Mouse (Mus musculus): ENCODE measurements around the gene Usf3. TPM values are rescaled to one million over a fixed set of nuclear protein-coding genes. Genes with fewer than 3 reads are reported as not detected.

Usf3 gene
- total RNA-seq (2021): 10 to 100 TPM; 16.5 to 21.2 TPM
- polyA plus RNA-seq (2012; rRNA removed): 5.9 and 8.1 TPM in 2 replicates
- long read RNA-seq, full-length matches to known transcripts: 1 of 6 reads
- long read RNA-seq, partial matches to known transcripts: 1 of 6 reads
- long read RNA-seq, other reads (novel, unspliced or antisense): 4 of 6 reads

DNA sequence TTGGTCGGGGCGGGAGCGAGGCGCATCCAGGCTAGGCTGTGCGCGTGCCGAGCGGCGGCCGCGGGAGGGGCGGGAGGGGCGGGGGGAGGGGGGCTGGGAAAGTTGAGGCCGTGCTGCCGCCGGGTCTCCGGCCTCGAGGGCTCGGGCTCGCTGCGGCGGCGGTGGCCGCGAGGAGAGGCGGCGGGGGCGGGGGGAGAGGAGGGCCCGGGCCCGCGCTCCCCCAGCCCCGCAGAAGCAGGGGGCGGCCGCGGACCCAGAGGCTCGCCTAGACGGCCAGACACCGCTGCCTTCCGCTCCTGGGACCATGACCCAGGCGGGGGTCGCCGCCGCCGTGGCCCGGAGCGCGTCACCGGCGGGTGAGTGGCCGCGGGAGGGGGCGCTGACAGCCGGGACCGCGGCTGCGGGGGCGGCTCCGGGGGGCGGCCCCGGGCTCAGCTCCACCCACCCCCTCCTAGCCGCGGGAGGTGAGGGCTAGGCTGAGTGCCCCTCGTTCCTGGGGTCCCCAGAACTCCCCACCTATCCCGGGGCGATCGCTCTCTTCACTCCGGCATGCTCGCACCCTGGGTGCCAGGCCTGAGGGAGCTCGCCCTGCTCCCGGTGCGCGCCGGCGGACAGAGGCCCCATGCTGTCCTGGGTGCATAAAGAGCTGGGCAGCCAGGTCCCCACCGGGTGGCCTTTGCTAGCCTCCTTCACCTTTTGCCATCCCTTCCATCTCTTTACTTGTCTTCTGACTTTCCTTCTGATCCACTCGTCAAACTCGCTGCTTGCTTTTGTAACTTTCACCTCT, at the start of gene Usf3:
Gene Usf3 (plus strand): TSS at position 92 of the 787 bp plus-strand sequence.
- H3K27ac ChIP-seq: peak within 1 kb of the TSS; percentile 99
- intact Hi-C loops (cut with DNase I): loop anchor here (2.0 to 5.0 kb wide), 3 partner anchors 33 to 184 kb away; no protein-coding TSS in a partner anchor
- H3K79me2 ChIP-seq (replicated peaks; ENCODE audit: control insufficient read depth, insufficient read depth, low read length): peaks cover 3% of the 10 kb centered on the region
- H3K4me3 ChIP-seq: peak within 1 kb of the TSS; percentile 75
- TF ChIP-seq CTCF (IDR thresholded peaks at IDR 0.05) (no peak), POLR2A (IDR thresholded peaks at IDR 0.05; ENCODE audit: insufficient read depth, low read depth, low read length) (no peak), EP300 (IDR thresholded peaks at IDR 0.05; ENCODE audit: insufficient read depth, low read depth, low read length) (no peak)
- H3K4me1 ChIP-seq (ENCODE audit: control insufficient read depth, insufficient read depth, low read length): peaks cover 3% of the 10 kb centered on the region
- DNase-seq: peak; percentile 81 to 83
- H3K9ac ChIP-seq (ENCODE audit: low read depth, low read length): peak within 1 kb of the TSS; percentile 96
- no peaks in the 10 kb centered on the region for H3K27me3 ChIP-seq (ENCODE audit: control insufficient read depth, insufficient read depth, low read length)
- H3K36me3 ChIP-seq (ENCODE audit: control insufficient read depth, insufficient read depth, low read length): peaks cover 6% of the 10 kb centered on the region
- WGBS: under 1% methylated on average over 54 of the region's 77 CpGs

DNA sequence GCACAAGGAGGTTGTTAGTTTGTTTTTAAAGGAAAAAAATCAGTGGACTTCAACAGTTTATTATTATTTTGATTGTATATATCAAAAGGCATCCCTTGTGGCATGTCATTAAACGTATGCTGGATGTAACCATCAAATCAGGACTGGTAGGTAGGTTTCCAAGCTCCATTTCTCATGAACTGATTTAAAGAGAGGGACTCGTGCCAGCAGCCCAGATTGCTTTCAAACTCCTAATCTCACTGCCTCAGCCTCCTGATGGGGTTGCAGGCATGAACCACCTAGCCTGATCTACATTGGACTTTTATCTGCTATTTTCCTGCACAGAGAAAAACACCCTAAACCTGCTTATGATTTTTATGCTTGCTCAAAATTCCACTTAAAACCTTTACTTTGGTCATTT, 49.3 kb upstream of the Usf3 start:
- H3K27ac ChIP-seq: peak overlapping the region; percentile 19; the same call in 1 of the 2 replicates
- 74% methylated on average over 2 of the region's 2 CpGs for WGBS
- intact Hi-C loops (cut with DNase I): no loop called here

DNA sequence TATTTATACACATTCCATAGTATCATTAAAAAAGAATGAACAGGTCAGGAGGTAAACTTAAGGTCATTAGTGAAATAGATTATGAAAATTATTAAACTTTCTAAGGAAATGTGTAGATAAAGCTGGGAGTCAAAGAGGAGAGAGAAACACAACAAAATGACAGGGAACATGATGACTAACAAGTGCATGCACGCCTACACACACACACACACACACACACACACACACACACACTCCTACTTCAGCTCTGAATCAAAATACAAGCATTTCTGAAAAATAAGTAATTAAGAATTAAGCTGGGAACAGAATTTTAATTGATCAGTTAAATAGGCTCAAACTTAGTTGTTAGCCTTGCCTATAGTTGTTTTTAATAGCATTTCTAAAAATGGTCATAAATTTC, 48.3 kb upstream of the Usf3 start:
- 90% methylated on average over 1 of the region's 1 CpGs for WGBS
- Histone ChIP-seq H3K27me3 (ENCODE audit: control insufficient read depth, insufficient read depth, low read length) (no peaks in the 10 kb centered on the region), H3K27ac (no peak overlapping the region)

More for the DNA sequence above, 49.3 kb upstream of the Usf3 start:
- Histone ChIP-seq H3K9ac (ENCODE audit: low read depth, low read length) (no peak overlapping the region), H3K4me1 (ENCODE audit: control insufficient read depth, insufficient read depth, low read length) (peaks cover 12% of the 10 kb centered on the region), H3K27me3 (ENCODE audit: control insufficient read depth, insufficient read depth, low read length) (no peaks in the 10 kb centered on the region), H3K36me3 (ENCODE audit: control insufficient read depth, insufficient read depth, low read length) (peaks cover 7% of the 10 kb centered on the region), H3K79me2 (replicated peaks; ENCODE audit: control insufficient read depth, insufficient read depth, low read length) (peaks cover 3% of the 10 kb centered on the region; the same call in 1 of the 2 replicates), H3K4me3 (no peak overlapping the region)
- no peak for DNase-seq
- no peak for TF ChIP-seq EP300 (IDR thresholded peaks at IDR 0.05; ENCODE audit: insufficient read depth, low read depth, low read length)
- TF ChIP-seq POLR2A (IDR thresholded peaks at IDR 0.05; ENCODE audit: insufficient read depth, low read depth, low read length): no peak
- no peak for TF ChIP-seq CTCF (IDR thresholded peaks at IDR 0.05)

DNA sequence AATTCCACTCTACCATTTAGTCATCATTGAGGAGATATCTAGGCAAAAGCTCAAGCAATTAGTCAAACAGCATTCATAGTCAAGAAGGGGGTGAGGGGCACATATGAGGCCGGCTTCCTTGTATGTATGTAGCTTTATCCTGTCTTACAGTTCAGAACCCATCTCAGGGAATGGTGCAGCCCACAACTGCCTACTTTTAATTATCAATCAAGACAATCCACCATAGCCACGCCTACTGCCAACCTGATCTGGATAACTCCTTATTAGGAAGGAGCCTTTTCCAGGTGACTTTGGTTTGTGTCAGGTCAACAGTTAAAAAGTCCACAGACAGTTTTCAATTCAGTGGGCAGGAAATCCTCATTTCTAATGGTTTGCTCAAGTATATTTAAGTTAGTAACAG, 47.6 kb upstream of the Usf3 start:
- H3K27me3 ChIP-seq (ENCODE audit: control insufficient read depth, insufficient read depth, low read length): no peaks in the 10 kb centered on the region
- H3K36me3 ChIP-seq (ENCODE audit: control insufficient read depth, insufficient read depth, low read length): peaks cover 4% of the 10 kb centered on the region
- H3K4me1 ChIP-seq (ENCODE audit: control insufficient read depth, insufficient read depth, low read length): peaks cover 12% of the 10 kb centered on the region
- no peak overlapping the region for H3K27ac ChIP-seq
- H3K79me2 ChIP-seq (replicated peaks; ENCODE audit: control insufficient read depth, insufficient read depth, low read length): peaks cover 5% of the 10 kb centered on the region; the same call in 1 of the 2 replicates
- intact Hi-C loops (cut with DNase I): no loop called here
- DNase-seq: no peak
- WGBS: 95% methylated on average over 2 of the region's 2 CpGs
- no peak overlapping the region for H3K9ac ChIP-seq (ENCODE audit: low read depth, low read length)
- TF ChIP-seq POLR2A (IDR thresholded peaks at IDR 0.05; ENCODE audit: insufficient read depth, low read depth, low read length) (no peak), EP300 (IDR thresholded peaks at IDR 0.05; ENCODE audit: insufficient read depth, low read depth, low read length) (no peak), CTCF (IDR thresholded peaks at IDR 0.05) (no peak)
- H3K4me3 ChIP-seq: no peak overlapping the region

More for the DNA sequence above, 48.3 kb upstream of the Usf3 start:
- Histone ChIP-seq H3K4me1 (ENCODE audit: control insufficient read depth, insufficient read depth, low read length) (peaks cover 12% of the 10 kb centered on the region), H3K36me3 (ENCODE audit: control insufficient read depth, insufficient read depth, low read length) (peaks cover 8% of the 10 kb centered on the region), H3K9ac (ENCODE audit: low read depth, low read length) (no peak overlapping the region), H3K79me2 (replicated peaks; ENCODE audit: control insufficient read depth, insufficient read depth, low read length) (peaks cover 3% of the 10 kb centered on the region; the same call in 1 of the 2 replicates), H3K4me3 (no peak overlapping the region)
- DNase-seq: no peak
- intact Hi-C loops (cut with DNase I): no loop called here
- TF ChIP-seq EP300 (IDR thresholded peaks at IDR 0.05; ENCODE audit: insufficient read depth, low read depth, low read length): no peak
- no peak for TF ChIP-seq POLR2A (IDR thresholded peaks at IDR 0.05; ENCODE audit: insufficient read depth, low read depth, low read length)
- TF ChIP-seq CTCF (IDR thresholded peaks at IDR 0.05): no peak

DNA sequence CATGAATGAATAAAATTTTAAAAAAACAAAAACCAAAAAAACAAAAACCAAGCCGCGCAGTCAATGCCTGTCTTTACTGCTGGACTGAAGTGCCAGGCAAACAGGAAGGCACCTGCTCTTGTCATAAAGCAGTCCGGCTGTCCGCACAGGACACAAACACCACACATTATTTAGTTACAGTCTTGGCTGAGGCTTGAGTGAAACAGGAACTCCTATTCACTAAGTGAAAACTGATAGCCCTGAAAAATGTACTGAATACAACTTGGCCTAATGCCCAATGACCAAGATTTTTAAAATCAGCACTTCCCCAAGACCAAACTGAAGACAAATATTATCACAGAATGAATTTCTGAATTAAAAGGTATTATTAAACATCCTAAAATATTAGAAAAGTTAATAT, 46.6 kb upstream of the Usf3 start:
- H3K9ac ChIP-seq (ENCODE audit: low read depth, low read length): no peak overlapping the region
- 35% methylated on average over 4 of the region's 4 CpGs for WGBS
- H3K27me3 ChIP-seq (ENCODE audit: control insufficient read depth, insufficient read depth, low read length): no peaks in the 10 kb centered on the region
- TF ChIP-seq POLR2A (IDR thresholded peaks at IDR 0.05; ENCODE audit: insufficient read depth, low read depth, low read length) (no peak), CTCF (IDR thresholded peaks at IDR 0.05) (no peak), EP300 (IDR thresholded peaks at IDR 0.05; ENCODE audit: insufficient read depth, low read depth, low read length) (no peak)
- H3K79me2 ChIP-seq (replicated peaks; ENCODE audit: control insufficient read depth, insufficient read depth, low read length): peaks cover 4% of the 10 kb centered on the region; the same call in 1 of the 2 replicates
- peaks cover 4% of the 10 kb centered on the region for H3K36me3 ChIP-seq (ENCODE audit: control insufficient read depth, insufficient read depth, low read length)
- intact Hi-C loops (cut with DNase I): no loop called here
- peaks cover 12% of the 10 kb centered on the region for H3K4me1 ChIP-seq (ENCODE audit: control insufficient read depth, insufficient read depth, low read length)
- no peak for DNase-seq
- H3K4me3 ChIP-seq: no peak overlapping the region
- peak overlapping the region; percentile 18; the same call in 1 of the 2 replicates for H3K27ac ChIP-seq

All from heart, adult 2 months (tissue).